Mouse (Mus musculus) heart, embryonic 10.5 days (tissue): ENCODE measurements around the gene Rbm20. TPM values are rescaled to one million over a fixed set of nuclear protein-coding genes. Genes with fewer than 3 reads are reported as not detected.

Experiments used
- DNase-seq: peaks from one replicate; pipeline ENCODE4 v3.0.0-alpha.2; 2017; ENCODE audit warnings: low spot score
- H3K27ac ChIP-seq: fragments of 300-500 bp; sonication (generic); 2 replicates; pipeline ENCODE4 v1.5.1; 2016; ENCODE audit warnings: mild to moderate bottlenecking
- H3K27me3 ChIP-seq: fragments of 300-500 bp; sonication (generic); 2 replicates; pipeline ENCODE4 v1.6.1; 2016; ENCODE audit warnings: mild to moderate bottlenecking; ENCODE audit not compliant: poor library complexity, insufficient read depth, severe bottlenecking
- H3K36me3 ChIP-seq: fragments of 300-500 bp; sonication (generic); 2 replicates; pipeline ENCODE4 v1.6.1; 2016; ENCODE audit warnings: mild to moderate bottlenecking, moderate library complexity
- H3K4me1 ChIP-seq: fragments of 300-500 bp; sonication (generic); 2 replicates; pipeline ENCODE4 v1.6.1; 2016; ENCODE audit warnings: mild to moderate bottlenecking
- H3K4me3 ChIP-seq: fragments of 300-500 bp; sonication (generic); 2 replicates; pipeline ENCODE4 v1.5.1; 2016; ENCODE audit warnings: mild to moderate bottlenecking, moderate library complexity
- H3K9me3 ChIP-seq: fragments of 300-500 bp; sonication (generic); 2 replicates; pipeline ENCODE4 v1.6.1; 2016; ENCODE audit warnings: mild to moderate bottlenecking, moderate library complexity
- WGBS: fragments of 180-500 bp; shearing (Covaris S2); methylation state at CpG from one replicate; pipeline ENCODE4 v1.1.7; 2016; 5-methylcytosine and 5-hydroxymethylcytosine counted together
- polyA plus RNA-seq: library from polyadenylated mRNA; unstranded; fragments of >200 nt; fragmentation: Nextera tagmentation; extraction: Ambion mirVana; gene quantifications from 2 replicates; pipeline ENCODE4 v1.2.1, GENCODE M21; 2016

Rbm20 gene
- polyA plus RNA-seq, 1 experiment from 2014 or later = 18.3 TPM

GRCm38 (mm10) chr19:53708401-53708800 is 31.3 kb downstream of the Rbm20 start:
- no peaks in the 10 kb centered on the region for H3K27me3 ChIP-seq
- H3K9me3 ChIP-seq = 0 out of 2 replicates have a peak, but pooled peaks cover 3% of the 10 kb centered on the region
- WGBS = 36% methylated on average over 11 of the region's 11 CpGs
- peak overlapping the region; percentile 77 for H3K27ac ChIP-seq
- no peak overlapping the region for H3K4me3 ChIP-seq
- peaks cover 68% of the 10 kb centered on the region for H3K4me1 ChIP-seq
- no peak for DNase-seq
- H3K36me3 ChIP-seq = no peaks in the 10 kb centered on the region; the same call in 1 of the 2 replicates

DNA sequence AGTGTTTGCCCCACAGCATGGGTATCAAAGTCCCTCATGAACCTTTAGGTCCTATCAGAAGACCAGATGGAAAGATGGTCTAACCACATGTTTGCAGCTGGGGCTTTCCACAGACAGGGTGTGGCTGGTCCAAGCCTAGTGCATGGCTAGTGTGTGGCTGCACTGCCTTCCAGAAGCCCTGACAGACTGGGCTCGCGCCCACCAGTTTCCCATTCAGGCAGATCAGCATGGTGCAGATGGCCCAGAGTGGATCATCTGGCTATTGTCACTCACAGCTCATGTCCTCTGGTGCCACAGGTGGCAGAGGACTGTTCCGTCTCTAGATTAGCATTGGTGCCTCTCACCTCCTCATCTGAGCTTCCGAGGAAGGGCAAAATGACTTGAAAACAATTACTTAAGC is 33.8 kb downstream of the Rbm20 start:
- Histone ChIP-seq H3K27ac (peak overlapping the region; percentile 74), H3K9me3 (0 out of 2 replicates have a peak, but pooled peaks cover 3% of the 10 kb centered on the region), H3K36me3 (peaks cover 7% of the 10 kb centered on the region; the same call in 1 of the 2 replicates), H3K4me3 (peak overlapping the region; percentile 13; the same call in 1 of the 2 replicates), H3K27me3 (no peaks in the 10 kb centered on the region), H3K4me1 (peaks cover 59% of the 10 kb centered on the region)
- DNase-seq = peak; percentile 84
- WGBS = 29% methylated on average over 4 of the region's 4 CpGs

GRCm38 (mm10) chr19:53711261-53711890 is 34.3 kb downstream of the Rbm20 start:
- H3K4me3 ChIP-seq = peak overlapping the region; percentile 13; the same call in 1 of the 2 replicates
- WGBS = 17% methylated on average over 8 of the region's 8 CpGs
- peak overlapping the region; percentile 74 for H3K27ac ChIP-seq
- 0 out of 2 replicates have a peak, but pooled peaks cover 3% of the 10 kb centered on the region for H3K9me3 ChIP-seq
- no peak for DNase-seq
- peaks cover 61% of the 10 kb centered on the region for H3K4me1 ChIP-seq
- H3K27me3 ChIP-seq = no peaks in the 10 kb centered on the region
- peaks cover 7% of the 10 kb centered on the region; the same call in 1 of the 2 replicates for H3K36me3 ChIP-seq

GRCm38 (mm10) chr19:53712297-53713025 is 35.4 kb downstream of the Rbm20 start:
- WGBS = 27% methylated on average over 7 of the region's 7 CpGs
- DNase-seq = no peak
- Histone ChIP-seq H3K9me3 (no peaks in the 10 kb centered on the region), H3K27me3 (no peaks in the 10 kb centered on the region), H3K36me3 (peaks cover 7% of the 10 kb centered on the region; the same call in 1 of the 2 replicates), H3K4me3 (no peak overlapping the region; the same call in 1 of the 2 replicates), H3K4me1 (peaks cover 64% of the 10 kb centered on the region), H3K27ac (peak overlapping the region; percentile 74)

GRCm38 (mm10) chr19:53713364-53713763 is 36.3 kb downstream of the Rbm20 start:
- Histone ChIP-seq H3K9me3 (no peaks in the 10 kb centered on the region), H3K4me3 (no peak overlapping the region), H3K27me3 (no peaks in the 10 kb centered on the region), H3K27ac (peak overlapping the region; percentile 74; the same call in 1 of the 2 replicates), H3K36me3 (peaks cover 7% of the 10 kb centered on the region; the same call in 1 of the 2 replicates), H3K4me1 (peaks cover 66% of the 10 kb centered on the region)
- no peak for DNase-seq
- 28% methylated on average over 6 of the region's 6 CpGs for WGBS

- WGBS = 18% methylated on average over 7 of the region's 7 CpGs
- Histone ChIP-seq H3K9me3 (peaks cover 2% of the 10 kb centered on the region; the same call in 1 of the 2 replicates), H3K4me3 (peak overlapping the region; percentile 4; the same call in 1 of the 2 replicates), H3K4me1 (peaks cover 66% of the 10 kb centered on the region), H3K27ac (peak overlapping the region; percentile 79), H3K36me3 (peaks cover 15% of the 10 kb centered on the region; the same call in 1 of the 2 replicates), H3K27me3 (no peaks in the 10 kb centered on the region)
- peak; percentile 89 for DNase-seq
Observed at GRCm38 (mm10) chr19:53716469-53716868, 39.4 kb downstream of the Rbm20 start.

DNA sequence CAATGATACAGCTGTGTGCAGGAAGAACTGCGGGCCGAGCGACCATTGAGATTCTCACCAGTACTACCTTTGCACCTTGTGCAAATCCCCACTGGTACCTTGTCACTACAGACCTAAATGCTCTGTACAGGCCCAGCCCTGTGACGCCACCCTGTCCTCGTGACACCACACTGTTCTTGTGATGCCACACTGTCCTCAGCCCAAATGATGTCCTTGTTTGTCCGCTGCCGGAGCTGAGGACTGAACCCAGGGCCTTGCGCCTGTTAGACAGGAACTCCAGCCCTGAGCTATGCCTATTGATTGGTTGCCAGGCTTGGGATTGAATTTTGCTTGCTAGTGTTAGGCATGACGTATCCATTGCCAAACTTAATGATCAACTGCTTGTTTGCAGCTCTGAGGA is 40.3 kb downstream of the Rbm20 start:
- Histone ChIP-seq H3K9me3 (peaks cover 2% of the 10 kb centered on the region; the same call in 1 of the 2 replicates), H3K27me3 (no peaks in the 10 kb centered on the region), H3K4me1 (peaks cover 57% of the 10 kb centered on the region), H3K27ac (peak overlapping the region; percentile 79), H3K36me3 (peaks cover 22% of the 10 kb centered on the region; the same call in 1 of the 2 replicates), H3K4me3 (no peak overlapping the region)
- DNase-seq = no peak
- 83% methylated on average over 9 of the region's 9 CpGs for WGBS

- Histone ChIP-seq H3K36me3 (peaks cover 15% of the 10 kb centered on the region; the same call in 1 of the 2 replicates), H3K4me1 (peaks cover 60% of the 10 kb centered on the region), H3K9me3 (peaks cover 2% of the 10 kb centered on the region; the same call in 1 of the 2 replicates), H3K27ac (no peak overlapping the region), H3K27me3 (no peaks in the 10 kb centered on the region), H3K4me3 (no peak overlapping the region)
- DNase-seq = no peak
- 85% methylated on average over 5 of the region's 5 CpGs for WGBS
Observed at GRCm38 (mm10) chr19:53722186-53722585, 45.1 kb downstream of the Rbm20 start.

DNA sequence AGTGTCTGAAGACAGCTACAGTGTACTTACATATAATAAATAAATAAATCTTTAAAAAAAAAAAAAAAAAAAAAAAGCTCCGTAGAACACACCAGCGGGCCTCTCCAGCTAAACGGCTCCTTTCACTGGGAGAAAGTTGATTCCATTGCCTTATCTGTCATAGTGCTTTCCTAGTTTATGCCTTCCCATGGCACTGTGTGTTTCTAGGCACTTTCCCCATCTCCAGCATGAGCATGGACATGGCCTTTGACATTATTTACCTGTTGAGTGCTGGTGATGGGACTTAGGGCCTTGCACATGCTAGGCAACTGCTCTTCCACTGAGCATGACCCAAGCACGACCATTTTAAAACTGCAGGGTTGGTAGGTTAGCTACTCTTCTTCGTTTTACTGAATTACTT is 46.9 kb downstream of the Rbm20 start:
- peaks cover 59% of the 10 kb centered on the region for H3K4me1 ChIP-seq
- no peak for DNase-seq
- no peak overlapping the region for H3K27ac ChIP-seq
- no peaks in the 10 kb centered on the region for H3K27me3 ChIP-seq
- peaks cover 15% of the 10 kb centered on the region; the same call in 1 of the 2 replicates for H3K36me3 ChIP-seq
- no peak overlapping the region for H3K4me3 ChIP-seq
- H3K9me3 ChIP-seq = peaks cover 2% of the 10 kb centered on the region; the same call in 1 of the 2 replicates
- WGBS = 88% methylated on average over 5 of the region's 5 CpGs

- H3K36me3 ChIP-seq = peaks cover 8% of the 10 kb centered on the region; the same call in 1 of the 2 replicates
- H3K27me3 ChIP-seq = no peaks in the 10 kb centered on the region
- DNase-seq = no peak
- no peaks in the 10 kb centered on the region for H3K9me3 ChIP-seq
- peak overlapping the region; percentile 38; the same call in 1 of the 2 replicates for H3K27ac ChIP-seq
- H3K4me1 ChIP-seq = peaks cover 66% of the 10 kb centered on the region
- WGBS = 38% methylated on average over 12 of the region's 12 CpGs
- H3K4me3 ChIP-seq = no peak overlapping the region
Observed at GRCm38 (mm10) chr19:53726340-53726739, 49.2 kb downstream of the Rbm20 start.

GRCm38 (mm10) chr19:53726755-53727154 is 49.6 kb downstream of the Rbm20 start:
- H3K27ac ChIP-seq = 0 out of 2 replicates have a peak overlapping the region, but pooled peaks have one; percentile 38
- 64% methylated on average over 11 of the region's 11 CpGs for WGBS
- H3K9me3 ChIP-seq = no peaks in the 10 kb centered on the region
- H3K36me3 ChIP-seq = 0 out of 2 replicates have a peak, but pooled peaks cover 4% of the 10 kb centered on the region
- no peaks in the 10 kb centered on the region for H3K27me3 ChIP-seq
- DNase-seq = no peak
- no peak overlapping the region for H3K4me3 ChIP-seq
- peaks cover 71% of the 10 kb centered on the region for H3K4me1 ChIP-seq

GRCm38 (mm10) chr19:53727277-53727676 is 50.2 kb downstream of the Rbm20 start:
- Histone ChIP-seq H3K27ac (peak overlapping the region; percentile 67; the same call in 1 of the 2 replicates), H3K4me3 (no peak overlapping the region), H3K4me1 (peaks cover 76% of the 10 kb centered on the region), H3K9me3 (no peaks in the 10 kb centered on the region), H3K27me3 (no peaks in the 10 kb centered on the region), H3K36me3 (no peaks in the 10 kb centered on the region)
- 57% methylated on average over 4 of the region's 4 CpGs for WGBS
- DNase-seq = no peak
